Mouse (Mus musculus): ENCODE measurements around the gene Plekhm1.

Gene Plekhm1

GRCm38 (mm10) chr11:103361396-103362053 is 51.0 kb downstream of the Plekhm1 start:
- peak; percentile 70 for DNase-seq (ENCODE audit: low read depth, low spot score)

GRCm38 (mm10) chr11:103360661-103361081 is 51.8 kb downstream of the Plekhm1 start:
- no peak for DNase-seq (ENCODE audit: low read depth, low spot score)

GRCm38 (mm10) chr11:103359841-103360641 is 52.4 kb downstream of the Plekhm1 start:
- peak; percentile 92 for DNase-seq (ENCODE audit: low read depth, low spot score)

- DNase-seq (ENCODE audit: low read depth, low spot score): peak; percentile 90
Observed at GRCm38 (mm10) chr11:103359122-103359521, 53.4 kb downstream of the Plekhm1 start.

- DNase-seq (ENCODE audit: low read depth, low spot score): no peak
Observed at GRCm38 (mm10) chr11:103358316-103358715, 54.2 kb downstream of the Plekhm1 start.

GRCm38 (mm10) chr11:103357710-103358109 is 54.8 kb downstream of the Plekhm1 start:
- no peak for DNase-seq (ENCODE audit: low read depth, low spot score)

GRCm38 (mm10) chr11:103356938-103357670 is 55.4 kb downstream of the Plekhm1 start:
- no peak for DNase-seq (ENCODE audit: low read depth, low spot score)

- DNase-seq (ENCODE audit: low read depth, low spot score): no peak
Observed at GRCm38 (mm10) chr11:103356032-103356571, 56.4 kb downstream of the Plekhm1 start.

GRCm38 (mm10) chr11:103355251-103355650 is 57.2 kb downstream of the Plekhm1 start:
- DNase-seq (ENCODE audit: low read depth, low spot score): no peak

GRCm38 (mm10) chr11:103354033-103354432 is 58.5 kb downstream of the Plekhm1 start:
- DNase-seq (ENCODE audit: low read depth, low spot score): no peak

GRCm38 (mm10) chr11:103352239-103352814 is 60.2 kb downstream of the Plekhm1 start:
- no peak for DNase-seq (ENCODE audit: low read depth, low spot score)

- no peak for DNase-seq (ENCODE audit: low read depth, low spot score)
Observed at GRCm38 (mm10) chr11:103350711-103351315, 61.7 kb downstream of the Plekhm1 start.

- DNase-seq (ENCODE audit: low read depth, low spot score): peak; percentile 60
Observed at GRCm38 (mm10) chr11:103349699-103350098, 62.8 kb downstream of the Plekhm1 start.

- no peak for DNase-seq (ENCODE audit: low read depth, low spot score)
Observed at GRCm38 (mm10) chr11:103346657-103347056, 65.8 kb downstream of the Plekhm1 start.

- DNase-seq (ENCODE audit: low read depth, low spot score): peak; percentile 41
Observed at GRCm38 (mm10) chr11:103346236-103346635, 66.3 kb downstream of the Plekhm1 start.

GRCm38 (mm10) chr11:103345408-103346091 is 66.9 kb downstream of the Plekhm1 start:
- no peak for DNase-seq (ENCODE audit: low read depth, low spot score)

- peak; percentile 77 for DNase-seq (ENCODE audit: low read depth, low spot score)
Observed at GRCm38 (mm10) chr11:103344494-103345332, 67.8 kb downstream of the Plekhm1 start.

GRCm38 (mm10) chr11:103343881-103344280 is 68.6 kb downstream of the Plekhm1 start:
- DNase-seq (ENCODE audit: low read depth, low spot score): no peak

GRCm38 (mm10) chr11:103343063-103343462 is 69.4 kb downstream of the Plekhm1 start:
- DNase-seq (ENCODE audit: low read depth, low spot score): peak; percentile 61

GRCm38 (mm10) chr11:103340677-103341076 is 71.8 kb downstream of the Plekhm1 start:
- DNase-seq (ENCODE audit: low read depth, low spot score): no peak

Data from CD4-positive, CD25-positive, alpha-beta regulatory T cell, adult 2 months (primary cell).